Mouse (Mus musculus) brain, embryonic 14.5 days (tissue): ENCODE results near the gene Hpse2.

ENCODE experiments used
- CTCF ChIP-seq: fragments of 200-500 bp; IDR thresholded peaks from 2 replicates; pipeline ENCODE4 v1.5.1; 2012; ENCODE audit warnings: inconsistent platforms, mild to moderate bottlenecking, moderate library complexity, borderline replicate concordance; ENCODE audit not compliant: insufficient read depth, insufficient read length; ENCODE audit errors: extremely low read depth
- POLR2A ChIP-seq: fragments of 200-500 bp; IDR thresholded peaks from 2 replicates; pipeline ENCODE4 v1.6.1; 2012; ENCODE audit warnings: mild to moderate bottlenecking, inconsistent platforms, borderline replicate concordance; ENCODE audit not compliant: poor library complexity, insufficient read depth, insufficient read length, severe bottlenecking; ENCODE audit errors: extremely low read depth

DNA sequence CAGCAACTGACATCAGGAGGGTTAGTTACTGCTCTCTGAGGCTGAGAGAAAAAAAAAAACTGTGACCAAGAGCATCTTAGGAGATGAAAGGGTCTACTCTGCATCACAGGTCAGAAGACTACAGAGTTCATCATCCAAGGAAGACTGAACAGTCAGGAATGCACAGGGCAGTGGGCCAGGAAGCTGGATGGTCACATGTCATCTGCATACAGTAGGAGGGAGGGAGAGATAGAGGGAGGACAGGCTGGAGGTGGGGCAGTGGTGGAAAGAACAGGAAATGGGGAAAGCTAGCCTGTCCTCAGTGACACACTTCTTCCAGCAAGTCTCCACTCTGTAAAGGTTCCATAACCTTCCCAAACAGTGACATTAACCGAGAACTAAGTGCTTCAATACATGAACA, 423.0 kb downstream of the Hpse2 start:
- TF ChIP-seq CTCF = no peak
- no peak for TF ChIP-seq POLR2A
